Mouse (Mus musculus) left cerebral cortex, postnatal 25 days (tissue): ENCODE measurements at regions not wholly inside any gene's neighbourhood (a gene's known extent, or its start where the extent isn't known, plus 50 kb on each side); places are given as distances from the start of the nearest gene placed in this dataset.
A peak's percentile ranks its signal among the peaks of the same experiment; 100 is the strongest.

ENCODE experiments used
- DNase-seq, 2 experiments: peaks; one replicate each; pipeline ENCODE4 v3.0.0; 2022; ENCODE audit warnings: low spot score in 2 of 2, mixed read lengths in 1 of 2
- intact Hi-C: fragments of 180-260 bp; cut with DNase I; formaldehyde crosslinking; loops from one replicate; pipeline ENCODE4 v1.15.1; 2025

DNA sequence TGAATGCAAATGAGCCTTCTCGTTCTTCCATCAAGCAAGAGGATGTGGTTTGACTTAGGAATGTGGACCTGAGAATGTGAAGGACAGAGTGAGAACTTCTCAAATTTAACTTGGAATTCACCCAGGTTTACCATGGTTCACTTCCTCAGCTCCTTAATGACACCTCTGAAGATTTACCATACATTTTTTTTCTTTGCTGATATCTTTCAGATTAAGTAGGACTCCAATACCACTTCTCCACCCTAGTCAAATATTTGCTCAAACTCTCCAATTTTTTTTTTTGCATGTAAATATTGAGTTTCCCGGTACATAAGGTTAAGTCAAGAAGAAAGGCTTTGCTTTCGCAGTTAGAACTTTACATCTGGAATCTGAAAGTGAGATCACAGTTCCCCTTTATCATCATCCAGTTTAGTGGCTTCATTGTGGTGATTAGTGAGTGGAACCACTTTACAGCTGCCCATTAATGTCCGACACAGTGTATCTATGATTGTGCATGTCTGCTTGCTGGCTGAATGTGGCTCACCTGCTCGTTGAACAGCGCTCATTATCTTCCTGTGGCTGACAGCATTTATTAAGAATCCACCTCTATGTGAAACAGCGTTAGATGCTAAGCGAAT lies 446.0 kb upstream of the Adam34 start:
- intact Hi-C loops: no loop called here

DNA sequence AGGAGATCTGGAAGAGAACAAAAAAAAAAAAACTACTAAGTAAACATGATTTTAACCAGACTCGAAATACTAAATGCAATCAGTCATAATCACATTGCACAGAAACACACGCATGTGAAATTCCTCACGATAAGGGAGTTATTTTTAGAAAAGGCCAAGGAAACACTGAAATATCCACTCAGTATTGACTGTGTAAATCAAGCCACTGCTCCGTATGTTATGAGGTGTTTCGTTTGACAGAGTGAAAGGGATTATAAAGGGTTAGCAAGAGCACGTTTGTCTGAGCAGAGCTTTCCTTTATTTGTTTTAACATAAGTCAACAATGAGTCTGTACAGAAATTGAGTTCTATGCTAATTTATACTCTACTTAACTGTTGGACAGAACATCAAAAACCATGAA lies 455.3 kb upstream of the Adam34 start:
- intact Hi-C loops: no loop called here
- no peak for DNase-seq

More for the DNA sequence above, 446.0 kb upstream of the Adam34 start:
- no peak for DNase-seq

DNA sequence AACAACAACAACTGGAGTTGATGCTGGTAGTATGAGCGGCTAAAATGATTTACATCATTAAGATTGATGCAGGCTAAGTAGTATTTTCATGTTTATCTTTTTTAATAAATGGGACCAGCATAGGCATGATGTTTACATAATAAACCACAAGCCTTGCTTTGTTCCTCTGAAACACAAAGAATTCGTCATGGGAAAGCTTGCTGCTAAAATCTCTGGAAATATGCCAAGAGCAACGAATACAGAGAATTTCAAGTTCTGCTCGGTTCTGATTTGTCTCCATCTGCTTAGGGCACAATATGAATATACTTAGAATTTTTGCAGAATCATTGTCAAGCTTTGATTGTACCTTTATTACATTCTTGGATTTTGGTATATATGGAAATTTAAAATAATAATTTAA lies 467.2 kb upstream of the Adam34 start:
- no peak for DNase-seq
- intact Hi-C loops: no loop called here

DNA sequence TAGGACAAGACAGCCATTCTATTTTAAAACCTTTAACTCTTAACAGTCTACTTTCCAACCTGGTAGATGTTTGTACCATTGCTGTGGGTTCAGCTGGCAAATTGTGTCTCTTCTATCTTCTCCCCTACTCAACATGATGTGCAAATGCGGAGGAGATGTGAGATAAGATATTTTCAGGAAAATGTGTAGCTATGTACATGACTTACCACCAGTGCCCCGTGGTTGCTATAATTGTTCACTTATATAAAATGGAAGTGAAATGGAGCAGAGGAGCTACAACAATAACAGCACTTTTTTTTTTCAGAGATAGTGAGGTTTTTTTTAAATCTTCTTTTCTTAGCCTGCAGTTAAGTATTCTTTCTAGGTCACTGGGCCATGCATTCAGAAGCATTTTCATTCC lies 492.4 kb upstream of the Adam34 start:
- intact Hi-C loops: loop anchor here (10.0 kb wide), 2 partner anchors 213 to 733 kb away; partner anchors contain the start of gene Fat1
- peak; percentile 3 to 86 for DNase-seq

DNA sequence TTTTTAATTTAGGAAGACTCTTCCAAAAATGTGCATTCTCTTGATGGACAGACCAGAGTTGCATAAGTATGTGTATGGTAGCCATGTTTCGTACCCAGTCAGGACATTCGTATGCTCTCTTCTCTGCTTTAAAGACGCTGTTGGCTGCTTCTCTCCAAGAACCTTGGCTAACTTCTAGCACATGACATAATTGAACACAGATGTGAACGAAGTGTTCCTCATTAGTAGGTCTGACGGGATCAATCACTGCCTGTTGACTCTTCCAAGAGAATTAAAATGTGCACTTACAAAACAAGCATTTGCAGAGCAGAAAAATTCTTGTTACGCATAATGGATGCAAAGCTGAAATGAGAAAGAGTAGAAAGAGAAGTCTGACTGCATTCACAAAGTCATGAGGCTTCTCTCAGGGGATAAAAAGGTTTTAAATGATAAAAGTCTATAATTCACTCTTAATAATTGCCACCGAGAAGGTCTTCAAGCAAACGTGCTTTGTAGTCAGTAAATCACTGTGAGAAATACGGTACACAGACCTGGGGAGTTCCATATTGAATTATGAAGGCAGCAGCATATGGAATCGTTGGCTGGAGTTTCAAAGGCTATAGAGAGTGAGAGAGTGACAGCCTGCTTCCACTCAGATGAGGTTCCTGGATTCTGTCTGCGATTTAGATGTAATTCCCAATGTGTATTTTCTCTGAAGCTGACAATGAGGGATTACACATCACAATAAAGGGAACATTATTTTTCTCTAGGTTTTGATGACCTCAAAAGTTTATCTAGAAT lies 496.7 kb upstream of the Adam34 start:
- DNase-seq: no peak
- intact Hi-C loops: loop anchor here (10.0 kb wide), 2 partner anchors 208 to 728 kb away; partner anchors contain the start of gene Fat1

DNA sequence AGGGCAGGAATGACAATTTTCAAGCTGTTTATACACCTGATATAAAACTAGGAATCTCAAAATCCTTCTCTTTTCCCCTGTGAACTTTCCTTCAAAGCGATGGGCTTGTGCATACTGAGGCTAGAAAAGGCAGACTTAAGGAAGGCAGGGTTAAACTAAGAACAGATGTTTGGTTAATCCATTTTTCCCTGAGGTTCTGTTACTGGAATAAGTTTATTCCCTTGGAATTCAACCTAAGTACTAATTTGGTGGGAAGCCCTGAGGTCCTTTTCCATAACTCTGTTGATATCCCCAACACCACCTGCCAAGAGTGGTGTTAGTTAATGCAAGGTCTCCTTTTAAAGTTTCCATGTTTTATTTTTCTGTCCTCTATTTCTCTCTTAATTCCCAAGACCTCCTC lies 512.5 kb upstream of the Adam34 start:
- DNase-seq: no peak
- intact Hi-C loops: no loop called here

DNA sequence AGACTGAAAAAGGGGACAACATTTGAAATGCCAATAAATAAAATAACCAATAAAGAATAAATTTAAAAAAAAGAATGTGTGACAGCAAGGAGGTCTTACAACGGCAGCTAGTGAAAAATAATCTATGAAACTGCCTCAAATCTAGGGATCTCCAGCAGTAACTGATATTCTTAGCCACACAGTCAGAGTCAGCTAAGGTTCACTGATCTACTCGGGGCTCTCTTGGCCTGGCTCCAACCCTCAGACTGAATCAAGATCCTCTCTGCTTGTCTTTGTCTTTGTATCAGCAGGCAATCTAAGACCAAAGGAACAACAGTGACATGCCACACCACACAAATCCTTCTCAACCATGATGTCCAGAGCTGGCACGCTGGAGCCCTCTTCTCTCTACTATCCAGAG lies 542.5 kb upstream of the Adam34 start:
- no peak for DNase-seq
- intact Hi-C loops: no loop called here

DNA sequence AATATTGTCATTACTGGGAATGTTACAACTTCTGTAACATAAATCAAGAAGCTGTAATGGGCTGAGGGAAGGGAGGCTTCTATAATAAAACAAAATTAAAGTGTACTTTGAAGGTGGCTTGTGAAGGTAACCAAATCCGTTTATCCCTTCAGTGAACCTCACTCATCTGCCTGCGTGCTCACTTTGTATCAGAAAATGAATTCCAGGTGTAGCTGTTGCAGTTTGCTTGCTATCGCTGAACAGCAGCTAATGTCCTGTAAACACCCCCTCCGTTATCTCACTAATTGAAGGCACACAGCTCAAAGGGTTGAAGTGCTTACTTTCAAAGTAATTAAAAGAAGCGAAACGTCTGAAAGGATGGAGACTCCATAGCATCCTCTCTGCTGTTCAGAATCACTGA lies 547.2 kb upstream of the Adam34 start:
- DNase-seq: no peak
- intact Hi-C loops: no loop called here

DNA sequence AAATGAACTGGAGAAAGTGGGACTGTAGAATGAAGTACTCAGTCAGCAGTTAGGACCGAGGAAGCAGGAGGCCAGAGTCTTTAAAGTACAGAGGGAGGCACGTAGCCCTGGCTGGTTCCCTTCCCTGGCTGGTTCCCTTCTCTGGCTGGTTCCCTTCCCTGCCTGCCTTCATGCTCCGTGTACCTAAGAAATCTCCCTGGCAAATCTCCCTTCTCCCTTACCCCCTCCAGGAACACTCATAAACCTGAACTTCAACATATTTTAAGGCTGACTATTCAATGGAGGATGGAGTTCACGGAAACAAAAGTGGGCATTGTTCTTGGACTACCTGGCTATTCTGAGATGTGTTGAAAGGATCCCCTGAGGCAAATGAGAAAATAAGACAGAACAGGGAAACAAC lies 551.2 kb upstream of the Adam34 start:
- DNase-seq: no peak
- intact Hi-C loops: no loop called here

DNA sequence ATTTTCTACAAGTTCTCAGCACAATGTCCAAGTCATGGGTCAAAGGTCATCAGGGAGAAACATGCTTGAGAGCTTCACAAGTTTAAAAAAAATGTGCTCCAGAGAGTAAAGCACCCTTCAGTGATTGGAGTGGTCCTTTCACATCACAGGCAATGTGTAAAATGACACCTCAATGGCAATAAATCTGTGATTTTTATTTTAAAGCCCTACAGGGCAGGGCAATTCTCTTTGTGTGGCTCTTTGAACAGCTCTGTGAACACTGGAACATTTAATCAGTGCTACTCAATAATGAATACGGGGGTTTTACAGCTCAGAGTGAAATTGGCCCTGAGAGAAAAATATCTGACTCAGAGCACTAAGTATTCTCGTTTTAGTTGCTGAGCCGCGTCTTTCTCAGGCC lies 563.5 kb upstream of the Adam34 start:
- intact Hi-C loops: no loop called here
- no peak for DNase-seq

DNA sequence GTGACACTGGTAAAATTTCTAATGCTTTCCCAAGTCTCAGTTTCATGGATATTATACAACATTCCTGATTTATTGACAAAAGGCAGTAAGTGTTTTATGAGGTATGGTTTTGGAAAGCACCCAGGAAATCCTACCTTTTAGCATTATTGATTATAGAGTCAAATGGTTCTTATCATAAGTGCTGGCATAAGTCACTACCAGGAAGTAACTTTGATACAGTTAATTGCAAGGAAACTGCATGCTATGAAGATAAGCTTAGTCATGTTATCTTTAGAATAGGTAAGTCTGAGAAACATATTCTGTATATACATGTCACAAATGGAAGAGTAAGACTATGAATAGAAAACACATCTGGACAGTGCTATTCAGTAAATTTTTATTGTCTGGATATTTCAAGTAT lies 608.4 kb upstream of the Adam34 start:
- no peak for DNase-seq
- intact Hi-C loops: no loop called here

DNA sequence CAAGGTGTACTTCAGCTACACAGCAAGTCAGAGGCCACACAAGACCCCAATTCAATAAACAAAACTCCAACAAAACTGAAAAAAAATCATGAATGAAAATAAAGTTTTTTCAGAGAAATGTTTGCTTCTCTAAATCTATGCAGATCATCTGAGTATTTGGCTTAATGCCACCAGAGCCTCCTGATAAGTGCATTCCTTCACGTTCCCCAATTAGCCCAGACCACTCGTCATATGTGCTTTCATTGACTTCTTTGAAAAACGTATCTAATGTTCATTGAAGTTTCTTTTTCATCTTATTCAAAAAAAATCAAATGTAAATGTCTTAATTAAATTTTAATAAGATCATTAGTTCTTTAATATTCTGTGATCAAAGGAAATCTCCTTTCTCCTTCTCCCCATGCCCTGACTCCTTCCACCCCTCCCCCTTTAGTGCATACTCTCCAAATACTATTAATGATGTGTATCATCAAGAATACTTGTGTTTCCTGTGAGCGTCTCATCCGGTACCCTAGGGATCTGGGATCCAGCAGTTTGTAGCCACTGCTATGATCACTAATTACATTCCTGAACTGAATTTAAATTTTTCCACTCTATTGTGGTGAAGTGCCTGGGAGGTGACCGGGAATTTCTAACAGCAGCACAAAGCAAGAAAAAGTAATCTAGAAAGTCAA lies 600.8 kb upstream of the Fat1 start:
- DNase-seq: no peak
- intact Hi-C loops: no loop called here

DNA sequence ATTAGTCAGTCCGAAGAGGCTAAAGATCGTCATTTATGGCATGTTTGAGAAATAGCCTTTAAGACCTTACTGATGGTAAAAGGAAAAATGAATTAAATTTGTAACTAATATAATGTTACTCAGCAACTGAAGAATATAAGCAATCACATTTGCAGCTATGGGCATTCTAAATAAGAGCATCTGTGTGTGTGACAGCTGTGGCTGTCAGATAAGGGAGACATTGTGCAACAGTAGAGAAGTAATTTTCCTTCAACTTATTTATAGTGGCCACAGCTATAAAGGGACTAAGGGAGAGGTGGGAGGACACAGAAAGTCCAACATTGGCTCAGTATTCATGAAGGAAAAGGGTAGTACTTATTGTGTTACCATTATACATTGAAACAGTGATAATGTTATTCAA lies 591.8 kb upstream of the Fat1 start:
- intact Hi-C loops: no loop called here
- DNase-seq: peak in 1 of 2 experiments; percentile 3

DNA sequence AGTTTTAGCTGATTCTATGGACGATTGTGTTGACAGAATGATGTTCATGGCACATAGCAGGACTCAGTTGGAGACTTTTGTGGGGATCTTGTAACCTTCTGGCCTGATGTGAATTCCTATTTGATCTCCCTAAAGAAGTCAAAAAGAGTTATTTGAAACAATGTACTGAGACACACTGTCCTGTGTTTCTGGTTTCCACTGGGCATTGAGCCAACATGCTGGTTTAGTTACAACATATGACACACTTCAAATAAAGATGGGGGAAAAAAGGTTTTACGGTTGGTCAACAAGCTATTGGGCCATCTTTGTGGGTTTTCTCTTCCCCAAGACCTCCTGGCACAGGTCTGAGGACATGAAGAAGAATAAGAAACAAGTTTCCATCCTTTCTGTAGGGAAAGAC lies 591.3 kb upstream of the Fat1 start:
- intact Hi-C loops: no loop called here
- DNase-seq: no peak

DNA sequence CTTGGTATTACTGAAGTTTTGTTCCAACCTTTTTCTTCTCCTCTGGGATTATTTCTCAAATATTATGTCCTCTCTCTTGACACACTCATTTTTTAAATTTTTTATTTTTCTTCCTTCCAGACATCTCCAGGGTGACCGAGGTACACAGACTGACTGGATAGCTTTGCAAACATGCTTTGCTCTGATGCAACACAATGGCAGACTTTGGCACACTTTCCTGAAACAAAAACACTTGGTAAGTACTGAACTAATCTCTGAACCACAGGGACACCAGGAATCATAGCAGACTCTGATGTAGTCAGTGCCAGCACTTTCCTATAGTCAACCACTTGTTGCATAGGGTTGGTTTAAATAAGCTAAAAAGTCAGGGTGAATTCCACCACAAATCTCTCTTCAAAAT lies 587.8 kb upstream of the Fat1 start:
- DNase-seq: no peak
- intact Hi-C loops: no loop called here

DNA sequence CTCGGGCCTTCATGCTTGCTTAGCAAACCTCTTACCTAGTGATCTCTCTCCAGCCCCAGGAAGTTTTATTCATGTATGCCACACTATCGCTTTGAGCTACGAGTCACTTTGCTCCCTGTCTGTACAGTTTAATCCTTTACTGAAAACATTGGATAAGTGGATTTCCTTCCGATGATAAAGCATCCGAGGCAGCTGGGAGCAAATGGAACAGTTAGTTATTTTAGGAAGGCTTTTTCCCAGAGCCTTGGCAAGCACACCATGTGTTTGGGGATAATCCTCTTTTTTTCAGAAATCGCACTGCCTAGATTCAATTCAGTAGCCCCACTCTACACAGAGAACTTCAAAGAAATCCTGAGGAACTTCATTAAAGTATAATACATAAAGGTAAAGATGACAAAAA lies 561.3 kb upstream of the Fat1 start:
- intact Hi-C loops: no loop called here
- peak; percentile 4 to 50 for DNase-seq

DNA sequence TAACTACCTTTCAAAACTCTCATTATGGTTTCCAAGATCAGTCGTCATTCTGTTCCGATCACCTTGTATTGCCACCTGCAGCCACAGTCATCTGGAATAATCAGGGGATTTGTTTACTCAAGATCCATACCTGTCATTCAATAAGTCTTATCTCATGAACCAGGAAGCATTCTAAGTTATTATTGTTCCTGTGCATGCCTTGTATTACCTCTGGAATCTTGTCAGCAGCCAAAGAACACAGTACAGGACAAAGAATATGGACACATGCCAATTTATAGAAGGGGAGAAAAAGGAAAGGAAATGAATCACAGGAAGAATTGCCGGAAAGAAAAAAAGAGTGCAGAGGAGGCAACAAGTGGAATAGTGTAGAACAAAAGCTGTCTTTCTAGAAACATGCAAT lies 557.5 kb upstream of the Fat1 start:
- DNase-seq: no peak
- intact Hi-C loops: no loop called here

DNA sequence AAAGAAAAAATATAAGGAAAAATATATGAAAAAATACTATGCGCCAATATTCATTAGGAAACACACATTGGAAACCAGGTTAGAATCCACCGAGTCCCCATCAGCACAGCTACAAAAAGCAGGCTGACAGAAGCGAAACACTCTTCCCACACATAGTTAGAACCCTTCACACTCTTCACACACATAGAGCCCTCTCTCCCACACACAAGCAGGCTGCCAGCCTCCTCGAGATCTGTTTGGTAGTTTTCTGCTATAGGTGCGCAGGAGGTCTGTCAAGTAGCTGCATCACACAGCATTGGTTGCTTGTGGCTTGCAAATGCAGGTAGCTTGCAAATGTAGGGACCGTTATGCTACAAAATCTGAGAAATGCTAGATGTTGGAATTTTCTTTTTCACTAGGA lies 526.8 kb upstream of the Fat1 start:
- intact Hi-C loops: no loop called here
- peak in 1 of 2 experiments; percentile 50 for DNase-seq

DNA sequence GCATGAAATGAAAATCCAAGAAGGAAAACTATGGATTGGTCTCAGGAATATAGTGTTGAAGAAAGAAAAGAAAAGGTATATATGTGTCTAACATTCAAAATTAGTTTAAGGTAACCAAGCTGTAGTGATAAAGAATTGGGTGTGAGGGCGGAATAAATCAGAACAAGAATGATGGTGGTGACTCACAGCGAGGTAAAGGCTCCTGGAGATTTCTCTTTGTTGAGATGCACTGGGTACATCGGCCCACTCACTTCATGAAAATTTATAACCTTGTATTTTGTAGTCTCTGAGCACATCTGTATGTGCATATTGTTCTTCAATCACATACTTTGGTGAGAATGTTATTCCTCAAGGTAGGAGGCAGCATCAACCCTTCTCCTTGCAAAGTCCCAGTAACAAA lies 525.0 kb upstream of the Fat1 start:
- intact Hi-C loops: loop anchor here (10.0 kb wide), 1 partner anchor 205 kb away; no protein-coding TSS in a partner anchor
- peak in 1 of 2 experiments; percentile 11 for DNase-seq

DNA sequence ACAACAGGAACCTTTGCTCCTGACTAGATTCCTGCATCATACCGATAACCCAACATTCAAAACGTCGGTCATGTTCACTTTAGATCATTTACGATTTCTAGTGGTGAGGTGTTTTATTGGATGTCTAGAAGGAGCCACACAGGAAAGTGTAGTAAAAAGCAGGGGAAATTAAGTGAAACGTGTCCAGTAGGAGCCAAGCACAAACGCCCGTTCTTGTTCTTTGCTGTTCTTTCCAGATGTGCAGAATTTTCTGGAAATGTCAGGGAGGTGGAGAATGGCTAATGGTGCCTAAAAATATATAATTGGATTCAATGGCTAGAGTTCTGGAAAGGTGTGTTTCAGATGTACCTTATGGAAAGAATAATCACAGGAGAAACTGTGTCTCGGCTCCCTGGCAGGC lies 517.2 kb upstream of the Fat1 start:
- no peak for DNase-seq
- intact Hi-C loops: loop anchor here (10.0 kb wide), 1 partner anchor 213 kb away; no protein-coding TSS in a partner anchor

DNA sequence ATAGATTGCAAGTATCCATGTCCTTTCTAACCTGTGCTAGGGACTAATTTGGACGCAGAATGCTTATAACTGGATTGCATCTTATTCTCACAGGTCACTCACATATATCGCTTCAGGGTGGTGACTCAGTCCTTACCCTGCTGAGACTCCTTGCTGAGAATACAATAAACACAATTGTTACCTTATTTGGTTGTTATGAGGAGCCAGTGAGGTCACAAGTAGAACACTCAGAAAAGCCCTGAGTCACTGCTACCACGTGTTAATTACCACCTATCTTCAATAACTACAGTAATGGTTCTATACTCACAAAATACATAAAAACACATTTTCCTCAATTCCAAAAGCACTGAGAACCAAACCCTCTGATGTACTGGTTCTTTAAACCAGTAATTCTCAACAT lies 479.8 kb upstream of the Fat1 start:
- no peak for DNase-seq
- intact Hi-C loops: no loop called here
